Mouse (Mus musculus) heart, postnatal 0 days (tissue): Measurements from ENCODE around the gene Plpp4. TPM values are rescaled to one million over a fixed set of nuclear protein-coding genes. Genes with fewer than 3 reads are reported as not detected.
A peak's percentile ranks its signal among the peaks of the same experiment; 100 is the strongest.

Experiments used
- ATAC-seq: fragments of 200-750 bp; cut with Nextera tagmentation; 2 replicates; pipeline ENCODE4 v1.8.0; 2017; ENCODE audit warnings: low read depth, moderate number of reproducible peaks, moderate library complexity; ENCODE audit not compliant: insufficient read depth
- DNase-seq: peaks from one replicate; pipeline ENCODE4 v3.0.0-alpha.2; 2016; ENCODE audit warnings: low spot score
- H3K27ac ChIP-seq: fragments of 300-500 bp; sonication (generic); 2 replicates; pipeline ENCODE4 v1.5.1; 2014; ENCODE audit warnings: low read depth, mild to moderate bottlenecking
- H3K27me3 ChIP-seq: fragments of 300-500 bp; sonication (generic); 2 replicates; pipeline ENCODE4 v1.6.1; 2014; ENCODE audit warnings: low read length, mixed read lengths; ENCODE audit not compliant: control insufficient read depth, insufficient read depth
- H3K36me3 ChIP-seq: fragments of 300-500 bp; sonication (generic); replicated peaks from 2 replicates; pipeline ENCODE4 v1.6.1; 2014; ENCODE audit warnings: low read length, mixed read lengths; ENCODE audit not compliant: control insufficient read depth, insufficient read depth
- H3K4me1 ChIP-seq: fragments of 300-500 bp; sonication (generic); 2 replicates; pipeline ENCODE4 v1.6.1; 2014; ENCODE audit warnings: antibody characterized with exemption; ENCODE audit not compliant: control insufficient read depth, insufficient read depth
- H3K4me2 ChIP-seq: fragments of 300-500 bp; sonication (generic); 2 replicates; pipeline ENCODE4 v1.6.1; 2014; ENCODE audit warnings: low read depth, mild to moderate bottlenecking, low read length, moderate library complexity
- H3K4me3 ChIP-seq: fragments of 300-500 bp; sonication (generic); 2 replicates; pipeline ENCODE4 v1.5.1; 2014; ENCODE audit warnings: low read depth, low read length
- H3K9ac ChIP-seq: fragments of 300-500 bp; sonication (generic); replicated peaks from 2 replicates; pipeline ENCODE4 v1.6.1; 2014; ENCODE audit warnings: low read depth, low read length, mixed read lengths
- H3K9me3 ChIP-seq: fragments of 300-500 bp; sonication (generic); replicated peaks from 2 replicates; pipeline ENCODE4 v1.6.1; 2016; ENCODE audit warnings: low read length; ENCODE audit not compliant: control insufficient read depth
- CTCF ChIP-seq: IDR thresholded peaks from 2 replicates; pipeline ENCODE4 v1.5.1; 2016; ENCODE audit warnings: antibody characterized with exemption, control low read depth, low read depth
- EP300 ChIP-seq: IDR thresholded peaks from 2 replicates; pipeline ENCODE4 v1.6.1; 2016; ENCODE audit warnings: antibody characterized with exemption, low read depth
- WGBS: fragments of 180-500 bp; shearing (Covaris S2); extraction: QIAGEN DNeasy Blood & Tissue Kit; methylation state at CpG from one replicate; pipeline ENCODE4 v1.1.7; 2014; 5-methylcytosine and 5-hydroxymethylcytosine counted together
- polyA plus RNA-seq: library from polyadenylated mRNA; unstranded; fragments of >200 nt; fragmentation: Nextera tagmentation; extraction: Ambion mirVana; gene quantifications from 2 replicates; pipeline ENCODE4 v1.2.1, GENCODE M21; 2015
- total RNA-seq: library from RNA; depleted of rRNA; stranded (reverse); fragments of >200 nt; gene quantifications from 2 replicates; pipeline ENCODE4 v1.2.3, GENCODE M21; 2014; ENCODE audit warnings: low replicate concordance

Plpp4 gene
- total and polyA plus RNA-seq, 2 experiments from 2014 or later, result not detected

- Histone ChIP-seq H3K4me3 (no peak overlapping the region), H3K9me3 (no peaks in the 10 kb centered on the region), H3K36me3 (no peaks in the 10 kb centered on the region), H3K27ac (no peak overlapping the region), H3K4me1 (no peaks in the 10 kb centered on the region), H3K27me3 (no peaks in the 10 kb centered on the region), H3K9ac (no peak overlapping the region), H3K4me2 (no peak overlapping the region)
- TF ChIP-seq CTCF (peak; percentile 60), EP300 (no peak)
- peak; percentile 16 for DNase-seq
- 52% methylated on average over 2 of the region's 2 CpGs for WGBS
- ATAC-seq, result no peak; the same call in 1 of the 2 replicates
These were observed 21.4 kb upstream of the Plpp4 start for GRCm38 (mm10) chr7:129235410-129235809.

DNA sequence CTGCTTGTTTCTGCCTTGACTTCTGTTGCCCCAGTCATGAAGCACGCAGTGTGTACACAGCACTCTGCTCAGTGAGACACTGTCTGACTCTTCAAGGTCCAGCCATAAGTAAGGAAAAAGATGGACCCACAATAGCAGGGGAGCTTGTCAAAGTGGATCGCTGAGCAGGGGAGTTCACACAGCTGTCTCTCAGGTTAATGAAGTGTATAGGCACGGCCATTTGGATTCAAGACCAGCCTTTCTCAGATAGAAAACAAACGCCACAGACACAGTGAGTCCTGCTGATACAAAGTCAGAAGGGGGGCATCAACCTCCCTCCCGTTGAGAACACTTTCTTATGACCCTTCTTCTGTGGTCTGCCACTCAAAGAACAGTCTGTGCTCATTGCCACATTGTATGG lies 20.8 kb upstream of the Plpp4 start:
- Histone ChIP-seq H3K9ac (no peak overlapping the region), H3K4me1 (no peaks in the 10 kb centered on the region), H3K27me3 (no peaks in the 10 kb centered on the region), H3K27ac (no peak overlapping the region), H3K4me2 (no peak overlapping the region), H3K36me3 (no peaks in the 10 kb centered on the region), H3K4me3 (no peak overlapping the region), H3K9me3 (no peaks in the 10 kb centered on the region)
- no peak for ATAC-seq
- WGBS, result 69% methylated on average over 5 of the region's 5 CpGs
- no peak for DNase-seq
- no peak for TF ChIP-seq EP300
- no peak for TF ChIP-seq CTCF

- TF ChIP-seq EP300 (no peak), CTCF (no peak)
- DNase-seq, result no peak
These were observed 5.8 kb upstream of the Plpp4 start for GRCm38 (mm10) chr7:129250981-129251380.

GRCm38 (mm10) chr7:129253406-129253805 lies 3.4 kb upstream of the Plpp4 start:
- Histone ChIP-seq H3K4me2 (no peak overlapping the region), H3K9me3 (no peaks in the 10 kb centered on the region), H3K4me3 (no peak overlapping the region), H3K27ac (no peak overlapping the region), H3K9ac (no peak overlapping the region), H3K36me3 (no peaks in the 10 kb centered on the region), H3K27me3 (peaks cover 52% of the 10 kb centered on the region), H3K4me1 (no peaks in the 10 kb centered on the region)
- ATAC-seq (no peak), DNase-seq (no peak)
- no peak for TF ChIP-seq CTCF
- no peak for TF ChIP-seq EP300
- WGBS, result 80% methylated on average over 6 of the region's 6 CpGs

More at GRCm38 (mm10) chr7:129250981-129251380, 5.8 kb upstream of the Plpp4 start:
- Histone ChIP-seq H3K4me3 (no peak overlapping the region), H3K4me1 (no peaks in the 10 kb centered on the region), H3K27ac (no peak overlapping the region), H3K9ac (no peak overlapping the region), H3K36me3 (no peaks in the 10 kb centered on the region), H3K9me3 (no peaks in the 10 kb centered on the region), H3K27me3 (peaks cover 31% of the 10 kb centered on the region), H3K4me2 (no peak overlapping the region)
- ATAC-seq, result no peak

DNA sequence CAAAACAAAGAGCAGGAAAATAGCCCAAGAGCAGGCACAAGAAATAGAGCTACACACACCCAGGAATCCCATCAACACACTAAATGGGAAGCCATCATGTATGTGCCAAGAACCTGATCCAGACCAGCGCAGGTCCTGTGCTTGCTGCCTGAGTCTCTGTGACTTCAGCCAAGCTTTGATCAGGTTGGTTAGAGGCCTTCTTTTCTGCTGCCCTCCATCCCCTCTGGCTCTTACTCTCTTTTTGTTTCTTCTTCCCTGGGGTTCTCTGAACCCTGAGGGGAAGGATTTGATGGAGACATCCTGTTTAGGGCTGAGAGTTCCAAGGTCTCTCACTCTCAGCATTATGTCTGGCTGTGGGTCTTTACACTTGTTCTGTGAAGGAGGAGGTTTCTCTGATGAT lies 2.7 kb upstream of the Plpp4 start:
- no peaks in the 10 kb centered on the region for H3K9me3 ChIP-seq
- WGBS, result 72% methylated on average over 1 of the region's 1 CpGs
- no peak for ATAC-seq

DNA sequence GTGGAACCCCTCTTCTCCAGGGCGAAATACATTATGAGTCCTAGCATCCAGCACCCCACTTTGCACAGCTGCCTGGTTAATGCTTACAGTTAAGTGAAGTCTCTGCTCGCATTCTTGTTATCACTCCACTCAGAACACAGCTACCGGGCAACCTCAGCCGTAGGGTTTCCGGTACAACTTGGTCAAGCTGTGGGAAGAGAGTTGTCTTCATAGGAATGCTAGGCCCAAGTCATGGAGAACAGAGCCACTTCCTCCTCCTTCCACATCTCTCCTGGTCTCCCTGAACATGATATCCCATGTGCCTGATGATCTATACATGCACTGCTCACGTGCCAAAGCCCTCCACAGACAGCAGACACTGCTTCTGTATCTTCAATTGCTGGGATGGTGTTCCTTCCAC lies 1.4 kb upstream of the Plpp4 start:
- TF ChIP-seq CTCF, result no peak
- no peak for TF ChIP-seq EP300
- 90% methylated on average over 6 of the region's 6 CpGs for WGBS
- ATAC-seq (no peak), DNase-seq (no peak)
- no peak overlapping the region for H3K4me3 ChIP-seq
- H3K27me3 ChIP-seq, result peaks cover 67% of the 10 kb centered on the region
- no peak overlapping the region for H3K4me2 ChIP-seq
- H3K9ac ChIP-seq, result no peak overlapping the region
- no peaks in the 10 kb centered on the region for H3K4me1 ChIP-seq
- no peak overlapping the region for H3K27ac ChIP-seq
- no peaks in the 10 kb centered on the region for H3K36me3 ChIP-seq
- H3K9me3 ChIP-seq, result no peaks in the 10 kb centered on the region

More for the DNA sequence above, 2.7 kb upstream of the Plpp4 start:
- Histone ChIP-seq H3K4me1 (no peaks in the 10 kb centered on the region), H3K4me2 (no peak overlapping the region), H3K27ac (no peak overlapping the region), H3K9ac (no peak overlapping the region), H3K4me3 (no peak overlapping the region), H3K27me3 (peaks cover 58% of the 10 kb centered on the region), H3K36me3 (no peaks in the 10 kb centered on the region)
- TF ChIP-seq CTCF (no peak), EP300 (no peak)
- no peak for DNase-seq
